Mouse (Mus musculus) G1E-ER4 (cell line): ENCODE measurements around the gene Hist1h4f. TPM values are rescaled to one million over a fixed set of nuclear protein-coding genes. Genes with fewer than 3 reads are reported as not detected.

Experiments
- GATA1 ChIP-seq: IDR thresholded peaks from one replicate; pipeline ENCODE4 v1.8.0; 2012; ENCODE audit warnings: low read length, inconsistent platforms
- polyA plus RNA-seq: library from polyadenylated mRNA; stranded (reverse); fragments of >175 nt; gene quantifications from 2 replicates; pipeline ENCODE4 v1.2.3, GENCODE M21; 2012

Hist1h4f gene
- polyA plus RNA-seq, 1 experiment: 20.6 TPM

- TF ChIP-seq GATA1: no peak
These were observed 49.3 kb downstream of the Hist1h4f start for GRCm38 (mm10) chr13:23502031-23502567.

- no peak for TF ChIP-seq GATA1
These were observed 49.9 kb downstream of the Hist1h4f start for GRCm38 (mm10) chr13:23501511-23501910.

Other genes starting within 250 kb of the Hist1h4f start
- gene Zfp322a, start 182.4 kb downstream of the Hist1h4f start, polyA plus RNA-seq: 0.73 and 0.85 TPM in 2 replicates
- 9.3 and 9.8 TPM in 2 replicates for gene Abt1, start 127.8 kb downstream of the Hist1h4f start, polyA plus RNA-seq
- 2.4 and 4.2 TPM in 2 replicates for gene Btn1a1, start 85.7 kb downstream of the Hist1h4f start, polyA plus RNA-seq
- gene Btn2a2, start 62.8 kb downstream of the Hist1h4f start, polyA plus RNA-seq: not detected in 2 replicates
- 18.1 and 20.2 TPM in 2 replicates for gene Hist1h4h, start 20.6 kb downstream of the Hist1h4f start, polyA plus RNA-seq
- 2,691 and 3,312 TPM in 2 replicates for gene Hist1h2af, start 17.7 kb downstream of the Hist1h4f start, polyA plus RNA-seq
- gene Hist1h3g, start 16.2 kb downstream of the Hist1h4f start, polyA plus RNA-seq: 17.3 and 23.2 TPM in 2 replicates
- 1.7 and 2.5 TPM in 2 replicates for gene Hist1h2bh, start 8.3 kb downstream of the Hist1h4f start, polyA plus RNA-seq
- gene Hist1h3f, start 7.6 kb downstream of the Hist1h4f start, polyA plus RNA-seq: 5.7 and 6.3 TPM in 2 replicates
- gene Hist1h1d, start 1.6 kb upstream of the Hist1h4f start, polyA plus RNA-seq: 0.81 and 0.89 TPM in 2 replicates
- gene Hist1h3e, start 10.7 kb upstream of the Hist1h4f start, polyA plus RNA-seq: 11.7 and 13.1 TPM in 2 replicates
- gene Hist1h2ae, start 19.6 kb upstream of the Hist1h4f start, polyA plus RNA-seq: 18.2 and 26.0 TPM in 2 replicates
- 21.9 and 32.9 TPM in 2 replicates for gene Hist1h2bg, start 19.7 kb upstream of the Hist1h4f start, polyA plus RNA-seq
- gene Hist1h2bf, start 22.5 kb upstream of the Hist1h4f start, polyA plus RNA-seq: 8.5 and 12.9 TPM in 2 replicates
- 1.8 and 6.5 TPM in 2 replicates for gene Hist1h2ad, start 22.7 kb upstream of the Hist1h4f start, polyA plus RNA-seq
- 3.8 and 4.0 TPM in 2 replicates for gene Hist1h3d, start 24.1 kb upstream of the Hist1h4f start, polyA plus RNA-seq
- gene Hist1h4d, start 29.9 kb upstream of the Hist1h4f start, polyA plus RNA-seq: 22.9 and 29.6 TPM in 2 replicates
- gene Hist1h2be, start 69.5 kb upstream of the Hist1h4f start, polyA plus RNA-seq: 0.92 and 1.2 TPM in 2 replicates
- gene Hist1h1e, start 70.9 kb upstream of the Hist1h4f start, polyA plus RNA-seq: 5.9 and 7.2 TPM in 2 replicates
- 1.0 and 2.0 TPM in 2 replicates for gene Hist1h2ac, start 132.3 kb upstream of the Hist1h4f start, polyA plus RNA-seq
- gene Hist1h2bc, start 132.6 kb upstream of the Hist1h4f start, polyA plus RNA-seq: 16.7 and 25.9 TPM in 2 replicates
- not detected in 2 replicates for gene Hist1h1t, start 144.2 kb upstream of the Hist1h4f start, polyA plus RNA-seq
- gene Hist1h4c, start 146.8 kb upstream of the Hist1h4f start, polyA plus RNA-seq: 4.1 and 4.5 TPM in 2 replicates
- not detected in 2 replicates for gene Hfe, start 159.2 kb upstream of the Hist1h4f start, polyA plus RNA-seq
- 32.4 and 36.9 TPM in 2 replicates for gene Hist1h1c, start 187.2 kb upstream of the Hist1h4f start, polyA plus RNA-seq
- gene Hist1h3c, start 194.0 kb upstream of the Hist1h4f start, polyA plus RNA-seq: 12.2 and 13.4 TPM in 2 replicates
- 6.6 and 10.7 TPM in 2 replicates for gene Hist1h2bb, start 195.1 kb upstream of the Hist1h4f start, polyA plus RNA-seq
- gene Hist1h2ab, start 199.5 kb upstream of the Hist1h4f start, polyA plus RNA-seq: 30.3 and 45.7 TPM in 2 replicates
- gene Hist1h3b, start 200.6 kb upstream of the Hist1h4f start, polyA plus RNA-seq: 11.4 and 12.4 TPM in 2 replicates
- gene Hist1h4b, start 205.4 kb upstream of the Hist1h4f start, polyA plus RNA-seq: 9.0 and 10.6 TPM in 2 replicates
- gene Hist1h4a, start 209.6 kb upstream of the Hist1h4f start, polyA plus RNA-seq: 31.9 and 40.7 TPM in 2 replicates
- gene Hist1h3a, start 210.7 kb upstream of the Hist1h4f start, polyA plus RNA-seq: 3.9 and 6.7 TPM in 2 replicates
- gene Hist1h1a, start 212.0 kb upstream of the Hist1h4f start, polyA plus RNA-seq: 0.33 and 1.8 TPM in 2 replicates
- not detected in 2 replicates for gene Trim38, start 218.3 kb upstream of the Hist1h4f start, polyA plus RNA-seq